In the genomic region with DNA sequence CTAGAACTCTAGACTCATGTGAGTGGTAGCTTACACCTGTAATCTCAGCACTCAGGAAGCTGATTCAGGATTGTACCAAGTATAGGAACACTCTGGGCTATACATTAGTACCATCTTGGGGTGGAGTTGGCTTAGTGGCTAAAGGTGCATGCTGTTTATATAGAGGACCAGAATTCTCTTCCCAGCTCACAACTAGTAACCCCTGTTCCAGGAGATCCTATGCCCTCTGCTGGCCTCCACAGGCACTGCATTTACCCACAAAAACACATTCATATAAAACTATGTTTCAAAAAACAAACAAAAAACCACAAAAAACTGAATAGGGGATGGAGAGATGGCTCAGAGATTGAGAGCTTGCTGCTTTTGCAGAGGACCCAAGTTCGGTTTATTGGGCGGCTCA, we compare ENCODE assay signal across 9 mouse cellular contexts. TPM values are rescaled to one million over a fixed set of nuclear protein-coding genes. Genes with fewer than 3 reads are reported as not detected.
DNase-seq lines count a peak whose midpoint lies in the region; ATAC-seq and TF ChIP-seq lines count a peak whose summit lies in the region.
"Had no signal": no experiment of that assay in that cellular context is flagged by ENCODE, and none has a peak within 500 bp of the region (broad histone marks: within the 10 kb centered on the region; RNA-seq: fewer than 3 reads in every experiment).

No protein-coding gene starts in this region.

- H3K9ac ChIP-seq in heart, adult 2 months (ENCODE audit: low read depth, low read length): no peak overlapping the region
- H3K9ac ChIP-seq in heart, embryonic 12.5 days: no peak overlapping the region
- H3K9ac ChIP-seq in hindbrain, embryonic 14.5 days: no peak overlapping the region

- no peak for ATAC-seq in heart, embryonic 12.5 days (ENCODE audit: insufficient number of reproducible peaks, low FRiP score)
- no peak for ATAC-seq in hindbrain, embryonic 14.5 days (ENCODE audit: low FRiP score)

- H3K9me3 ChIP-seq in heart, embryonic 12.5 days (replicated peaks): no peaks in the 10 kb centered on the region
- H3K9me3 ChIP-seq in hindbrain, embryonic 14.5 days (ENCODE audit: control insufficient read depth, low read length): no peaks in the 10 kb centered on the region

- peak; percentile 88 for TF ChIP-seq CTCF in heart, adult 2 months (IDR thresholded peaks at IDR 0.05)

- no peaks in the 10 kb centered on the region for H3K79me2 ChIP-seq in heart, adult 2 months (replicated peaks; ENCODE audit: control insufficient read depth, insufficient read depth, low read length)

- WGBS in heart, adult 2 months: 47% methylated on average over 2 of the region's 2 CpGs
- WGBS in heart, embryonic 12.5 days: 34% methylated on average over 2 of the region's 2 CpGs
- 35% methylated on average over 2 of the region's 2 CpGs for whole genome bisulfite sequencing in hindbrain, embryonic 14.5 days

- intact Hi-C loops in heart, adult 2 months (cut with DNase I): loop anchor here (1.0 kb wide), 1 partner anchor 124 kb away; no protein-coding TSS in a partner anchor

- H3K4me2 ChIP-seq in heart, embryonic 12.5 days: no peak overlapping the region
- no peak overlapping the region for H3K4me2 ChIP-seq in hindbrain, embryonic 14.5 days (replicated peaks)

- no peak overlapping the region for H3K4me3 ChIP-seq in heart, adult 2 months
- H3K4me3 ChIP-seq in heart, embryonic 12.5 days: no peak overlapping the region
- no peak overlapping the region for H3K4me3 ChIP-seq in hindbrain, embryonic 14.5 days (replicated peaks; ENCODE audit: low read length)
- H3K4me3 ChIP-seq: myocyte had no signal

- H3K4me1 ChIP-seq in heart, adult 2 months (ENCODE audit: control insufficient read depth, insufficient read depth, low read length): no peaks in the 10 kb centered on the region
- H3K4me1 ChIP-seq in heart, embryonic 12.5 days (replicated peaks): no peaks in the 10 kb centered on the region
- no peaks in the 10 kb centered on the region for H3K4me1 ChIP-seq in hindbrain, embryonic 14.5 days (replicated peaks; ENCODE audit: control insufficient read depth, insufficient read depth, low read length)

- no peak for TF ChIP-seq EP300 in heart, adult 2 months (IDR thresholded peaks at IDR 0.05; ENCODE audit: insufficient read depth, low read depth, low read length)

- H3K36me3 ChIP-seq in heart, adult 2 months (ENCODE audit: control insufficient read depth, insufficient read depth, low read length): no peaks in the 10 kb centered on the region
- H3K36me3 ChIP-seq in heart, embryonic 12.5 days: peaks cover 34% of the 10 kb centered on the region
- H3K36me3 ChIP-seq in hindbrain, embryonic 14.5 days (replicated peaks; ENCODE audit: control insufficient read depth, insufficient read depth): peaks cover 41% of the 10 kb centered on the region

- H3K27ac ChIP-seq in heart, adult 2 months: no peak overlapping the region
- no peak overlapping the region for H3K27ac ChIP-seq in heart, embryonic 12.5 days (ENCODE audit: poor library complexity, severe bottlenecking)
- no peak overlapping the region for H3K27ac ChIP-seq in hindbrain, embryonic 14.5 days

- DNase-seq in heart, adult 2 months: peak; percentile 30 to 55
- DNase-seq in spleen, postnatal 10 days (ENCODE audit: low spot score in 2 of 2): peak; percentile 34 to 70
- DNase-seq in spleen, adult 12 weeks (ENCODE audit: low spot score): no peak
- DNase-seq in cerebellum, postnatal 14 days: peak; percentile 59 to 75
- peak; percentile 63 for DNase-seq in hindbrain, embryonic 14.5 days (ENCODE audit: low spot score)
- DNase-seq in lung, postnatal 25 days (ENCODE audit: low spot score): peak; percentile 37
- no peak for DNase-seq in yolk sac, embryonic 10.5 days (ENCODE audit: low spot score)

- no peak for TF ChIP-seq POLR2A in heart, adult 2 months (IDR thresholded peaks at IDR 0.05; ENCODE audit: insufficient read depth, low read depth, low read length)

- H3K27me3 ChIP-seq in heart, adult 2 months (ENCODE audit: control insufficient read depth, insufficient read depth, low read length): no peaks in the 10 kb centered on the region
- H3K27me3 ChIP-seq in heart, embryonic 12.5 days (replicated peaks): no peaks in the 10 kb centered on the region; the same call in 1 of the 2 replicates
- H3K27me3 ChIP-seq in hindbrain, embryonic 14.5 days (ENCODE audit: control insufficient read depth, insufficient read depth, low read length): no peaks in the 10 kb centered on the region

RNA-seq across cellular contexts. Expression of a gene that starts 15.8 kb away (rescaled TPM):
- not detected for total RNA-seq in heart, adult 2 months (2021)
- polyA plus RNA-seq in heart, adult 2 months (2012; rRNA removed): not detected in 2 replicates
- polyA plus RNA-seq in heart, embryonic 12.5 days (2016; fragmentation: Nextera tagmentation; extraction: Ambion mirVana): 0.22 and 0.31 TPM in 2 replicates
- polyA plus RNA-seq in hindbrain, embryonic 14.5 days (2014; fragmentation: Nextera tagmentation; extraction: Ambion mirVana): 2.2 and 4.4 TPM in 2 replicates

RNA-seq across cellular contexts. Expression of a gene that starts 40.8 kb away (rescaled TPM):
- 10 to 100 TPM; 82.9 to 88.2 TPM for total RNA-seq in heart, adult 2 months (2021)
- polyA plus RNA-seq in heart, adult 2 months (2012; rRNA removed): 109 and 140 TPM in 2 replicates
- 79.0 and 83.6 TPM in 2 replicates for polyA plus RNA-seq in heart, embryonic 12.5 days (2016; fragmentation: Nextera tagmentation; extraction: Ambion mirVana)
- polyA plus RNA-seq in hindbrain, embryonic 14.5 days (2014; fragmentation: Nextera tagmentation; extraction: Ambion mirVana): 64.3 and 75.4 TPM in 2 replicates

Comparison
In these comparisons a context has a peak if more than half of its experiments do, and no peak if none do; other contexts are left out.
1. DNase-seq: peak in heart, adult 2 months (2 of 2), spleen, postnatal 10 days (2 of 2), cerebellum, postnatal 14 days (2 of 2), hindbrain, embryonic 14.5 days (single experiment) and lung, postnatal 25 days (single experiment); none in spleen, adult 12 weeks (single experiment) and yolk sac, embryonic 10.5 days (single experiment).